Mouse (Mus musculus) embryonic fibroblast, embryonic 13.5 days (primary cell): ENCODE results near the gene Tes3-ps. TPM values are rescaled to one million over a fixed set of nuclear protein-coding genes. Genes with fewer than 3 reads are reported as not detected.

Experiments used
- H3K27ac ChIP-seq: 2 replicates; pipeline ENCODE4 v1.5.1; 2012; ENCODE audit warnings: low read length, control low read depth, inconsistent platforms; ENCODE audit not compliant: insufficient read depth
- H3K4me1 ChIP-seq: 2 replicates; pipeline ENCODE4 v1.6.1; 2011; ENCODE audit warnings: low read length; ENCODE audit not compliant: control insufficient read depth, insufficient read depth
- H3K4me3 ChIP-seq: 2 replicates; pipeline ENCODE4 v1.5.1; 2011; ENCODE audit warnings: mild to moderate bottlenecking, control low read depth, low read length; ENCODE audit not compliant: insufficient read depth
- CTCF ChIP-seq: IDR thresholded peaks from 2 replicates; pipeline ENCODE4 v1.5.1; 2011; ENCODE audit warnings: mild to moderate bottlenecking, control low read depth, low read length, moderate library complexity, borderline replicate concordance; ENCODE audit not compliant: insufficient read depth
- POLR2A ChIP-seq: IDR thresholded peaks from 2 replicates; pipeline ENCODE4 v1.6.1; 2011; ENCODE audit warnings: low read depth, mild to moderate bottlenecking, control low read depth, low read length, moderate library complexity
- polyA plus RNA-seq: library from polyadenylated mRNA; stranded (reverse); fragments of >200 nt; gene quantifications from 2 replicates; pipeline ENCODE4 v1.2.4, GENCODE M21; 2011; ENCODE audit warnings: low read depth; ENCODE audit not compliant: missing spikeins, insufficient read length

Tes3-ps gene
- polyA plus RNA-seq, 1 experiment, result 4.2 TPM

DNA sequence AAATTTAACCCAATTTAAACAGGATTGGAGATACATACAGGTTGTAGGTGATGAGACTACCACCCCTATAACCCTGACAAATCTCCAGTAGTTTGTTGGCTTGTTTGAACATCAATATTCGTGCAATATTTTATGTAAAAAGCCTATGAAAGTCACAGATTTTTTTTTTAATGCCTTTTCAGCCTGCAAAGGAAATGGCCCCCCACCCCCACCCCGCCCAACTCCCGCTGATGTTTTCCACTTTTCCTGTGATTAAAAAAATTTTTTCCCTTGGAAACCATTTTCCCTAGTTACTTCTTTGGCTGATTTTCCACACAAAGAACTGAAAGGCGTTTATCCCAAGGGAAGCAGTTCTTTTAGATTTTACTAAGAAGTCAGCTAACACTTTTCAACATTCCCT lies 11.4 kb downstream of the Tes3-ps start, which contains the start of gene Ecm2:
Gene Ecm2, plus strand, starts transcription at position 301 of the 400 bp plus-strand sequence.
- TF ChIP-seq CTCF (no peak), POLR2A (no peak)
- H3K27ac ChIP-seq, result no peak within 1 kb of the TSS

DNA sequence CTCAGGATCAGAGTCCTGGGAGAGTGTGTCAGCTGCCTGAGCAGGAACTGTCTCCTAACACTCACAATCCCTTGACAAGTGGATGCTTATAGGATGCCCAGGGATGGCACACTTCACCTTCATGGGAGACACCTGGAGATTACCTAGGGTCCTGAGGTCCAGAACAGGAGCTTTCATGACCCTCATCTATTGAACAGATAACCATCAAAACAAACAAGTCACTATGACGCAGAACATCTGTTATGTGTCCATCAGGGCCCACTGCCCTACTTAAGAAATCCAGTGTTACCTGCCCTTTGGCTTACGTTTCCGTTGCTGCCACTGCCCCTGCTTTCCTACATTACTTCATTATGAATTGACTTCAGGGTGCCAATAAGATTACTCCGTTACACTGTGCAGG lies 12.7 kb downstream of the Tes3-ps start:
- Histone ChIP-seq H3K4me1 (no peaks in the 10 kb centered on the region), H3K27ac (no peak overlapping the region), H3K4me3 (no peak overlapping the region)
- TF ChIP-seq CTCF (no peak), POLR2A (no peak)

More for the DNA sequence above, 11.4 kb downstream of the Tes3-ps start, which contains the start of gene Ecm2:
- Histone ChIP-seq H3K4me3 (no peak within 1 kb of the TSS), H3K4me1 (no peaks in the 10 kb centered on the region)

DNA sequence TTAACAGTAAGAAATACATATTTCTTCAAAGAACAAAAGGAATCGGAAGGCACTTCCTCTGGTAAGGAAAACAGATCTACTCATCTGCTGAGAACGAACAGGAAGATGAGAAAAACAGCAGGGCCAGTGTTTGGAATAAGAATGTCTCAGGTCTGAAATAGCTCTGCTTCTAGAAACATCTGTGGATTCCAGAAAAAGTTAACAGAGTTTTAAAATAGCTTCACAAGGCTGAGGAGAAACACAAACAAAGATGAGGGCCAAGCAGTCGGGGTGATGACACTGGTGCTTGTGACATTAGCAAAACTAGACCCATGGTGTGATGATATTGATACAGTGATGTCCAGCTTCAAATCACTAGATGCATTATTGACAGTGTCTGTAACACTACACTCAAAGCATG lies 14.1 kb downstream of the Tes3-ps start:
- H3K4me3 ChIP-seq, result no peak overlapping the region
- H3K27ac ChIP-seq, result no peak overlapping the region
- no peaks in the 10 kb centered on the region for H3K4me1 ChIP-seq
- no peak for TF ChIP-seq POLR2A
- TF ChIP-seq CTCF, result no peak

GRCm38 (mm10) chr13:49518761-49519160 lies 25.6 kb downstream of the Tes3-ps start:
- Histone ChIP-seq H3K4me3 (no peak overlapping the region), H3K27ac (no peak overlapping the region), H3K4me1 (peaks cover 2% of the 10 kb centered on the region; the same call in 1 of the 2 replicates)
- no peak for TF ChIP-seq POLR2A
- TF ChIP-seq CTCF, result no peak

DNA sequence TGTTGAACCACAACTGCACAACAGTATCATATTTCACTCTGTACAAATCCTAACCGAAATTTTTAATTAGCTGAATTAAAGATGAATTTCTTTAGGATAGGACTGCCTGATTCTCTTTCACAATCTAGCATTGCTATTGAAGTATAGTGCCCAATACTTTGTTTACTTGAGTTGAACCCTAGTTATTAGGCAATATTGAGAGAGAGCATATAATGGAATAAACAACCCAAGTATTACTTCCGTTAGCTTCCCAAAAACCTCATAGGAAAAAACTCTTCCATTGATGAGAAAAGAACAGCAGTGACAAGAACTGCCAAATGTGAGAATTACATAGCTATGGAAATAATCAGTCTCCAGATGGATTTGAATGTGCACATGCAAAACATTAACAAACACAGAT lies 33.1 kb downstream of the Tes3-ps start:
- H3K4me3 ChIP-seq, result no peak overlapping the region
- no peak overlapping the region for H3K27ac ChIP-seq
- H3K4me1 ChIP-seq, result no peaks in the 10 kb centered on the region
- TF ChIP-seq CTCF (no peak), POLR2A (no peak)

- Histone ChIP-seq H3K4me1 (no peaks in the 10 kb centered on the region; the same call in 1 of the 2 replicates), H3K27ac (no peak overlapping the region), H3K4me3 (no peak overlapping the region)
- no peak for TF ChIP-seq CTCF
Observed at GRCm38 (mm10) chr13:49530636-49531035, 37.5 kb downstream of the Tes3-ps start.

DNA sequence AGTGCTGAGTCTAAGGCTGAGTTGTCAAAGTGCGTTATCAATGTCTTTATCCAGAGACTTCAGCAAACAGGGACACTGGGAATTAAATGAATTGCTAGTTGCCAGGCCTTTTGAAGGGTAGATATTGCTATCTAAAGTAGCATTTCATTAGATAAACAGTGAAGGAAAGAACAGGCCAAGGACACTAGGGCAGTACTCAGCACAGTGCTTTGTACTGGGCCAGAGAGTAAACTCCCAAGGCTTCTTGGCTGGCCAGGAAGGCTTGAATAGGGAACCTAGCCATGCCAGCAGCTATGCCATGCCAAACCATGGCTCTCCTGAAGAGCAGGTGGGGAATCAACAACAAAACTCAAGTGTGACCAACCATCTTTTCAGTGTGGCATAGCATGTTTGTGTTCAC lies 43.8 kb downstream of the Tes3-ps start:
- H3K4me1 ChIP-seq, result peaks cover 1% of the 10 kb centered on the region; the same call in 1 of the 2 replicates
- TF ChIP-seq POLR2A, result no peak
- TF ChIP-seq CTCF, result no peak
- no peak overlapping the region for H3K27ac ChIP-seq
- no peak overlapping the region for H3K4me3 ChIP-seq

DNA sequence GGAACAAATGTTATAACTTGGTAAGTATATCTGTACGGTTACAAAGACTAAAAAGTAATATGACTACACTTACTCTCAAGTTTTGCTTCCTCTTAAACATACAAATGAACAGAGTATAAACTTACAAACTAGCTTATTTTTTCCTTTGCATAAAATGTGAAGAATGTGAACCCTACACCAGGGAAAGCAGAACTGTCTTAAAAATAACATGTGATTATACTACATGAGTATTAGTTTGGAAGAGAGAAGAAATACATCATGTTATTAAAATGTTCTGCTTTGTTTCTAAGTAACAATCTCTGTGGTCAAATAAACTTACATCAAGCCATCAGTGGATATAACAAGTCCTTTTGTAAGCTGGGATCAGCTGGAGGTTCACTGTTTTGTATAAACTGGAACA lies 45.6 kb downstream of the Tes3-ps start:
- Histone ChIP-seq H3K27ac (peak overlapping the region; percentile 43), H3K4me1 (peaks cover 5% of the 10 kb centered on the region; the same call in 1 of the 2 replicates), H3K4me3 (no peak overlapping the region)
- TF ChIP-seq POLR2A, result no peak
- no peak for TF ChIP-seq CTCF

DNA sequence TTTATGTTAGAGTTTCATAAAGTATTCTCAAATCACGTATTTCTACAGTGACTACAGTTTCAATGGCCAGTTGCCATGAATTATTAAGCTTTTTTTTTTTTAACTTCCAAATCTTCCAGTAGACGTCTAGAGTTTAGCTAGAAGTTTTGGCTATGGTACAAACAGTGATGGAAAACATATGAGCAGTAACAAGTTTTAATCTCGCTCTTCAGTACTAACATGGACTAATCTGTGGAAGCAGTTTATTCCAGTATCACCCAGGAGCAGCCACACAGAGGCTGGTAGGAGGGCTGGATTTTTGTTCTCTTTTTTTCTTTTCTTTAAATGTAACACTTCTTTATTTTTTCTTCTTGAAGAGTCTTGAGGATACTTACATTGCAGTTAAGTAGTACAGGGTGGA lies 51.2 kb downstream of the Tes3-ps start, which contains the start of gene Aspn:
Gene Aspn, plus strand, starts transcription at position 165 of the 400 bp plus-strand sequence.
- peaks cover 13% of the 10 kb centered on the region; the same call in 1 of the 2 replicates for H3K4me1 ChIP-seq
- peak within 1 kb of the TSS; percentile 91 for H3K27ac ChIP-seq
- TF ChIP-seq POLR2A (peak; percentile 74), CTCF (no peak)
- peak within 1 kb of the TSS; percentile 9; the same call in 1 of the 2 replicates for H3K4me3 ChIP-seq

DNA sequence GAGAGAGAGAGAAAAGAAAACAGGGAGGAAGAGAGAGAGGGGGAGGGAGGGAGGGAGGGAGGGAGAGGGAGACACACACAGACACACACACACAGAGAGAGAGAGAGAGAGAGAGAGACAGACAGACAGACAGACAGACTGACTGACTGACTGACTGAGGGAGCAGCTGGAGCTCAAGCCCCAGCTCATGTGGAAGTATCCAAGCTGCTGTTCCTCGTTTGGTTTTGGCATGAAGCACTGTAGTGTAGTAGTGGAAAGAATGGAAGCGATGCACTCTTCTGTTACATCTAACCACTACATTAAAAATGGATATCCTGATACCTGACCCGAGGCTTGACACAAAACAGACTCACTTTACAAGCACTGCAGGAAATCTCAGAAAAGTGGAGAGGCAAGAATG lies 52.5 kb downstream of the Tes3-ps start:
- Histone ChIP-seq H3K27ac (peak overlapping the region; percentile 84), H3K4me3 (peak overlapping the region; percentile 9), H3K4me1 (peaks cover 14% of the 10 kb centered on the region; the same call in 1 of the 2 replicates)
- no peak for TF ChIP-seq CTCF
- peak; percentile 65 for TF ChIP-seq POLR2A

Other genes with a start within 250 kb of the Tes3-ps start
- 0.37 TPM in 1 of 2 replicates, not detected in the other for gene Susd3, start 244.6 kb upstream of the Tes3-ps start, polyA plus RNA-seq
- 8.5 and 24.7 TPM in 2 replicates for gene Fgd3, start 173.0 kb upstream of the Tes3-ps start, polyA plus RNA-seq
- 43.1 and 54.4 TPM in 2 replicates for gene Bicd2, start 151.7 kb upstream of the Tes3-ps start, polyA plus RNA-seq
- 10.4 and 10.8 TPM in 2 replicates for gene Ippk, start 72.1 kb upstream of the Tes3-ps start, polyA plus RNA-seq
- 0.55 and 1.7 TPM in 2 replicates for gene Ecm2, start 11.5 kb downstream of the Tes3-ps start, polyA plus RNA-seq
- 134 and 402 TPM in 2 replicates for gene Aspn, start 51.1 kb downstream of the Tes3-ps start, polyA plus RNA-seq
- 1.8 and 8.3 TPM in 2 replicates for gene Omd, start 89.1 kb downstream of the Tes3-ps start, polyA plus RNA-seq
- gene Ogn, start 114.7 kb downstream of the Tes3-ps start, polyA plus RNA-seq, result 97.4 and 284 TPM in 2 replicates
- gene Cenpp, start 159.5 kb downstream of the Tes3-ps start, polyA plus RNA-seq, result 6.5 and 9.0 TPM in 2 replicates
- 18.6 and 20.5 TPM in 2 replicates for gene Nol8, start 159.8 kb downstream of the Tes3-ps start, polyA plus RNA-seq
- gene Iars, start 188.8 kb downstream of the Tes3-ps start, polyA plus RNA-seq, result 156 and 158 TPM in 2 replicates